Mouse (Mus musculus) cerebellum, postnatal 36 days (tissue): ENCODE data around the gene Emd.

Experiments used
- DNase-seq, 2 experiments: peaks; one replicate each; pipeline ENCODE4 v3.0.0; 2021 to 2022; ENCODE audit warnings: mixed read lengths in 2 of 2

Emd gene

GRCm38 (mm10) chrX:74277916-74278315 lies 23.4 kb downstream of the Emd start:
- DNase-seq: no peak

GRCm38 (mm10) chrX:74281041-74281731 lies 26.7 kb downstream of the Emd start:
- no peak for DNase-seq

GRCm38 (mm10) chrX:74281732-74282394 lies 27.4 kb downstream of the Emd start, which contains the start of the genes Taz and Dnase1l1:
TSS of gene Taz (plus strand) at chrX:74281912.
TSS of gene Dnase1l1 (minus strand) at chrX:74282337.
- DNase-seq: peak; percentile 61 to 67

GRCm38 (mm10) chrX:74282395-74283091 lies 28.1 kb downstream of the Emd start:
- peak; percentile 83 to 85 for DNase-seq

- DNase-seq: no peak
Measured at GRCm38 (mm10) chrX:74283092-74283437, 28.6 kb downstream of the Emd start.

GRCm38 (mm10) chrX:74293431-74293830 lies 38.9 kb downstream of the Emd start:
- DNase-seq: no peak

GRCm38 (mm10) chrX:74296538-74297448 lies 42.3 kb downstream of the Emd start, which contains the start of gene Atp6ap1:
TSS of gene Atp6ap1 (plus strand) at chrX:74297097.
- DNase-seq: peak; percentile 92 to 94

- DNase-seq: no peak
Measured at GRCm38 (mm10) chrX:74298348-74298747, 43.9 kb downstream of the Emd start.

GRCm38 (mm10) chrX:74299721-74300120 lies 45.2 kb downstream of the Emd start:
- no peak for DNase-seq

GRCm38 (mm10) chrX:74304867-74305700 lies 50.6 kb downstream of the Emd start, which contains the start of gene Gdi1:
TSS of gene Gdi1 (plus strand) at chrX:74304998.
- DNase-seq: peak; percentile 72 to 76
